Mouse (Mus musculus) layer of hippocampus, postnatal 10 days (tissue): ENCODE data around the gene D630045J12Rik. TPM values are rescaled to one million over a fixed set of nuclear protein-coding genes. Genes with fewer than 3 reads are reported as not detected.

Source experiments
- DNase-seq, 2 experiments: peaks; one replicate each; pipeline ENCODE4 v3.0.0; 2021; ENCODE audit warnings: low spot score in 2 of 2
- total RNA-seq, 2 experiments: library from RNA; stranded (reverse); gene quantifications; 2 replicates each; pipeline ENCODE4 v1.2.3; 2021

D630045J12Rik gene
- total RNA-seq, 2 experiments from 2014 or later = 40.9 to 41.7 TPM

- no peak for DNase-seq
Measured at GRCm38 (mm10) chr6:38242833-38243232, 11.0 kb downstream of the D630045J12Rik start.

- no peak for DNase-seq
Measured at GRCm38 (mm10) chr6:38242295-38242830, 11.4 kb downstream of the D630045J12Rik start.

DNA sequence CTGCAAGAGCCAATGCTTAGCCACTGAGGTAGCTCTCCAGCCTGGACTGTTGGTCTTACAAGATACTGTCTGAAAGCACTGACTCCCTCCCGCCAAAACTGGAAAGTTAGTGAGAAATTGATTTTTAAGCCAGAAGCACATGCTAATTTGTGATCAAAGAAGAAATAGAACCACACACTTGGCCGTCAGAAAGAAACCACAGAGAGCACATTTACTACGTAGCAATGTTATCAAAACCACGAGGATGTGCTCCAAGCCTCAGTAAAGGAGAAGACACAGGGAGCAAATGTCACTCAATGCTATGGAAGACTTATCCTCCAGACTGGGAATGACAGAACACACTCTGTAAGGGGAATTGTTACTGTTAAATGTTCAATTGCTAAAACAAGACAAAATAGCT is 12.3 kb downstream of the D630045J12Rik start:
- DNase-seq = no peak

DNA sequence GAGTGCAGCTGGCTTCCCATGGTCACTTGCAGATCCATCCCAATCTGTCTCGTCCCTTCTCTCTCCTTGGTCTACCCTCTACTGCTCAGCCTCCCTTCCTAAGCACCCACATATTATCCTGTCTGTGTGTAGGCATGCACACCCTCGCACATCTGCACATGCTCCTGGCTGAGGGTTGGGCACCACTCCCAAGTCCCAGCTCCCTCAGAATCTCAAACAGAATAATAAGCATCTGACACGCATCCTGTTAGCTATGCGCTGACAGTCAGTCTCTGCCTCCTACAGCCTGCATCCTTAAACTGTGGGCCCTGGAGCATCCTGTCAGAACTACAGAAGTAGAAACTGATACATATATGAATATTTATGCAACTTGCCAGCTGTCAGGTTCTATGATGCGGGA is 13.2 kb downstream of the D630045J12Rik start:
- no peak for DNase-seq

- no peak for DNase-seq
Measured at GRCm38 (mm10) chr6:38238382-38238781, 15.4 kb downstream of the D630045J12Rik start.

- no peak for DNase-seq
Measured at GRCm38 (mm10) chr6:38235991-38236658, 17.7 kb downstream of the D630045J12Rik start.

GRCm38 (mm10) chr6:38233803-38234202 is 20.0 kb downstream of the D630045J12Rik start:
- no peak for DNase-seq

GRCm38 (mm10) chr6:38232917-38233316 is 20.9 kb downstream of the D630045J12Rik start:
- DNase-seq = no peak

- no peak for DNase-seq
Measured at GRCm38 (mm10) chr6:38231994-38232393, 21.8 kb downstream of the D630045J12Rik start.

GRCm38 (mm10) chr6:38224079-38224478 is 29.7 kb downstream of the D630045J12Rik start:
- no peak for DNase-seq

GRCm38 (mm10) chr6:38219261-38219660 is 34.5 kb downstream of the D630045J12Rik start:
- no peak for DNase-seq

DNA sequence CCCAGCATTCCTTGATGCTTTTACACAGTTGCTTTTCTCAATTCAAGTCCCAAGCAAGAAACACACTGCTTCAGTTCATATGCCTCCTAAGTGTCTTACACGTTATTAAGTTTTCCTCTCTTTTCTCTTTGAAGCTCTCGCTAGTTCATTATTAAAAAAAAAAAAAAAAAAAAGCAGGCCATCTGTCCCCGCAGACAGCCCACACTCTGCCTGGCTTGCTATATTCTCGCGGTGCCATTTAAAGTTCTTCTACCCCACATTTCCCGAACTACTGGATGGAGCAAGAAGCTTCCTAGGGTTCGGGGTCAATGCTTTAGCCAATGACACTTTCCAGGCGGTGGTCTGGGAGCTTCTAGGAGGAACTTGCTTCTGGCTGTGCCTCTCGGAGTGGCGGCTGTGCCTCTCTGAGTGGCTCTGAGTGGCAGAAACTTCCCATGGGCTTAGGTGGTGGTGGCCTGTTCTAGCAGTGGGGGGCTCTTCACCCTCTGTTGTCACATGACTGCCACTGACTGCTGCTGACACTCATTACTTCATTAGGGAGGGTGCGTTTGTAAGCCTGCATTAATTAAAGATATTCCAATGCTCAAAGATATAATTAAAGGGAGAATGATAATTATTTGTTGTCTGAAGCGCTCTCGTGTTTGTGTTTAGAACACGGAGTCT is 38.2 kb downstream of the D630045J12Rik start:
- no peak for DNase-seq

- no peak for DNase-seq
Measured at GRCm38 (mm10) chr6:38207621-38208020, 46.2 kb downstream of the D630045J12Rik start.

GRCm38 (mm10) chr6:38206941-38207531 is 46.8 kb downstream of the D630045J12Rik start:
- no peak for DNase-seq

GRCm38 (mm10) chr6:38205375-38205774 is 48.4 kb downstream of the D630045J12Rik start:
- no peak for DNase-seq

- DNase-seq = no peak
Measured at GRCm38 (mm10) chr6:38203820-38204219, 50.0 kb downstream of the D630045J12Rik start.

- no peak for DNase-seq
Measured at GRCm38 (mm10) chr6:38202816-38203215, 51.0 kb downstream of the D630045J12Rik start.

- DNase-seq = no peak
Measured at GRCm38 (mm10) chr6:38201495-38201894, 52.3 kb downstream of the D630045J12Rik start.

DNA sequence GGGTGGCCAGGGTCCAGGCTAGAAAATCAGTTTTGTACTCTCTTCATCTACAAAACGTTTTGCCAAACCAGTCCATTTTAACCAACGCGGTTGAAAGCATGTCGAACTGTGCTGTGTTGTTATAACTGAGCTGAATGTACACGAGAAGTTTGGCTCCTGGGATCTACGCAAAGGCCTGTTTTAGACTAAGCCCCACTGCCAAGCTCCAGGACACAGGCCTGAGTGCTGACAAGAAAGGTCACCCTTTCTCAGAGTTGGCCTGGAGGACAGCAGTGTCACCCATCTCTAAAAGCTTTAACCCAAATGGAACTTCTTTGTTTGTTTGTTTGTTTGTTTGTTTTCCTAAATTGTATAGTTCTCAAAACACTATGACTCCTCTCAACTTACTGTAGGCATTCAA is 54.2 kb downstream of the D630045J12Rik start:
- no peak for DNase-seq

GRCm38 (mm10) chr6:38198727-38199126 is 55.1 kb downstream of the D630045J12Rik start:
- DNase-seq = no peak

DNA sequence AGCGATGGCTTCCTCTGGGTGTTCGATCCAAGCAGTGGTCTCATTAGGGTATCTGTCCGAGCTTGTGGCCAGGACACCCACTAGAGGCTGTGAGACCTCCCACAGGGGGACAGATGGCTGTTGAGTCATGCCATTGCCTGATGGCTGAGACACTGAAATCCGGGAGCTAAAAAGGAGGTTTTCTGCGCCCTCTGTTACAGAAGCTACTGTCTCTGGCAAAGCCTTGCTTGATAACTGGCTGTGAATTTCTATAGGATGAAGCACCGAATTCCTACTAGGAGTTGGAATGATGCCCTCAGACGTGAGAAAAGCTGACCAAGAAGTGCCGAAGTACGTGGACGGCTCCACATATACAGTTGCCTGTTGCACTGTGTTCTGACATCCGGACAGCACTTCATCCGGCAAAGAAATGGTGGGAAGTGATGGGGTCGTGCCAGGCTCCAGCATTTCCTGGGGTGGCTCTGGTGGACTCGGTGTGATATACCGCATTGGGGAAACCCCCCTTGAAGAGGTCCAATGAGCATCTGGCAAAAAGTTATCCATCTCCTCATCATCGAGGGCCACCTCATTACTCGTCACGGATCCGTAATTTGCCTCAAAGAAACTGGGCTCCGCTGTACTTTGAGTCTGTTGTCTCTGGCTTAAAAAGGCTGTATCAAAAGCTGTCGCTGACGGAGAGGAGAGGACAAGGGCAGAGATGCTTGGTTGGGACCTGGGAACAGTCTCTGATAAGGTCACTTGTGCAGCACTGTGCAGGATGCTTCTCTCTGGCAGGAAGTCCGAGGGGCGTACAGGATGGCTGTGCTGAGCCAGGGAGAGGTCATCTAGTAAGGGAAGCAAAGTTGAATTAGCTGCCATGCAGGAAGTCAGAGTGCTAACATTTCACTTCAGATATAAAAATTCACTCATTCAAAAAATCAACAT is 57.3 kb downstream of the D630045J12Rik start:
- DNase-seq = no peak
